Mouse (Mus musculus) left cerebral cortex, adult 11 months (tissue): ENCODE data around the gene Ctbp1.
A peak's percentile ranks its signal among the peaks of the same experiment; 100 is the strongest.

Experiments used
- DNase-seq: peaks from one replicate; pipeline ENCODE4 v3.0.0; 2022; ENCODE audit warnings: low spot score

Gene Ctbp1

GRCm38 (mm10) chr5:33274953-33275454 is at the start of gene Ctbp1:
Gene Ctbp1 (minus strand): TSS chr5:33274994.
- peak; percentile 88 for DNase-seq

GRCm38 (mm10) chr5:33324491-33324890 is 49.7 kb upstream of the Ctbp1 start:
- no peak for DNase-seq

- DNase-seq = no peak
These were observed 37.4 kb upstream of the Ctbp1 start for GRCm38 (mm10) chr5:33312192-33312591.

- no peak for DNase-seq
These were observed 36.1 kb upstream of the Ctbp1 start for GRCm38 (mm10) chr5:33310704-33311462.

GRCm38 (mm10) chr5:33301801-33302200 is 27.0 kb upstream of the Ctbp1 start:
- no peak for DNase-seq

GRCm38 (mm10) chr5:33297164-33297563 is 22.4 kb upstream of the Ctbp1 start:
- no peak for DNase-seq

- no peak for DNase-seq
These were observed 19.1 kb upstream of the Ctbp1 start for GRCm38 (mm10) chr5:33293796-33294430.

GRCm38 (mm10) chr5:33283951-33284350 is 9.2 kb upstream of the Ctbp1 start:
- DNase-seq = no peak

GRCm38 (mm10) chr5:33281428-33281827 is 6.6 kb upstream of the Ctbp1 start:
- no peak for DNase-seq

- DNase-seq = no peak
These were observed 4.2 kb upstream of the Ctbp1 start for GRCm38 (mm10) chr5:33278950-33279349.

- no peak for DNase-seq
These were observed 2.5 kb upstream of the Ctbp1 start for GRCm38 (mm10) chr5:33277286-33277685.

- no peak for DNase-seq
These were observed 960 bp upstream of the Ctbp1 start for GRCm38 (mm10) chr5:33275754-33276153.

GRCm38 (mm10) chr5:33274085-33274952 is 475 bp downstream of the Ctbp1 start:
- peak; percentile 86 for DNase-seq

GRCm38 (mm10) chr5:33273777-33274084 is 1.1 kb downstream of the Ctbp1 start:
- DNase-seq = no peak

GRCm38 (mm10) chr5:33272845-33273776 is 1.7 kb downstream of the Ctbp1 start:
- no peak for DNase-seq

- DNase-seq = no peak
These were observed 2.6 kb downstream of the Ctbp1 start for GRCm38 (mm10) chr5:33272146-33272545.

GRCm38 (mm10) chr5:33270568-33270967 is 4.2 kb downstream of the Ctbp1 start:
- peak; percentile 79 for DNase-seq

GRCm38 (mm10) chr5:33254416-33254815 is 20.4 kb downstream of the Ctbp1 start:
- DNase-seq = no peak

- no peak for DNase-seq
These were observed 26.6 kb downstream of the Ctbp1 start for GRCm38 (mm10) chr5:33248186-33248585.

- DNase-seq = no peak
These were observed 27.4 kb downstream of the Ctbp1 start for GRCm38 (mm10) chr5:33247387-33247786.

GRCm38 (mm10) chr5:33245701-33246100 is 29.1 kb downstream of the Ctbp1 start:
- peak; percentile 17 for DNase-seq
